Mouse (Mus musculus) 3134 (cell line): ENCODE data around the gene Notch2.
"Not testable (repeated sequence)": the region's sequence is repeated elsewhere in the genome, so short reads cannot be mapped to it uniquely, and the experiment has no call there.

Experiments
- DNase-seq: peaks from one replicate; pipeline ENCODE4 v3.0.0-alpha.2; 2011; ENCODE audit warnings: low spot score; ENCODE audit not compliant: insufficient read length; ENCODE audit errors: extremely low read depth

Notch2 gene

GRCm38 (mm10) chr3:98094629-98095583, 81.6 kb downstream of the Notch2 start:
- DNase-seq = no peak

GRCm38 (mm10) chr3:98096981-98097380, 83.7 kb downstream of the Notch2 start:
- no peak for DNase-seq

GRCm38 (mm10) chr3:98098676-98099075, 85.3 kb downstream of the Notch2 start:
- DNase-seq = no peak

GRCm38 (mm10) chr3:98099287-98099686, 86.0 kb downstream of the Notch2 start:
- no peak for DNase-seq

GRCm38 (mm10) chr3:98101541-98101940, 88.2 kb downstream of the Notch2 start:
- DNase-seq = no peak

- no peak for DNase-seq
These were observed 91.6 kb downstream of the Notch2 start for GRCm38 (mm10) chr3:98104851-98105471.

GRCm38 (mm10) chr3:98105496-98105895, 92.2 kb downstream of the Notch2 start:
- no peak for DNase-seq

- no peak for DNase-seq
These were observed 92.8 kb downstream of the Notch2 start for GRCm38 (mm10) chr3:98106115-98106514.

- DNase-seq = no peak
These were observed 93.4 kb downstream of the Notch2 start for GRCm38 (mm10) chr3:98106590-98107313.

- DNase-seq = no peak
These were observed 95.1 kb downstream of the Notch2 start for GRCm38 (mm10) chr3:98108416-98108815.

- no peak for DNase-seq
These were observed 95.5 kb downstream of the Notch2 start for GRCm38 (mm10) chr3:98108866-98109265.

- DNase-seq = no peak
These were observed 97.3 kb downstream of the Notch2 start for GRCm38 (mm10) chr3:98110610-98111009.

GRCm38 (mm10) chr3:98118252-98118651, 104.9 kb downstream of the Notch2 start:
- DNase-seq = no peak

- no peak for DNase-seq
These were observed 106.0 kb downstream of the Notch2 start for GRCm38 (mm10) chr3:98119338-98119737.

GRCm38 (mm10) chr3:98120884-98121283, 107.6 kb downstream of the Notch2 start:
- DNase-seq = no peak

- DNase-seq = no peak
These were observed 114.4 kb downstream of the Notch2 start for GRCm38 (mm10) chr3:98127775-98128174.

- no peak for DNase-seq
These were observed 115.4 kb downstream of the Notch2 start for GRCm38 (mm10) chr3:98128716-98129115.

GRCm38 (mm10) chr3:98132140-98132539, 118.8 kb downstream of the Notch2 start:
- DNase-seq = not testable (repeated sequence)

- no peak for DNase-seq
These were observed 119.3 kb downstream of the Notch2 start for GRCm38 (mm10) chr3:98132636-98133035.

GRCm38 (mm10) chr3:98141456-98141855, 128.1 kb downstream of the Notch2 start:
- DNase-seq = no peak

GRCm38 (mm10) chr3:98142862-98143261, 129.5 kb downstream of the Notch2 start:
- DNase-seq = no peak
